10 mouse cellular contexts compared by ENCODE assay signal in genomic region chr5:34543114-34543513, GRCm38 (mm10). TPM values are rescaled to one million over a fixed set of nuclear protein-coding genes. Genes with fewer than 3 reads are reported as not detected.
DNase-seq lines count a peak whose midpoint lies in the region; ATAC-seq lines count a peak whose summit lies in the region.
"Had no signal": no experiment of that assay in that cellular context is flagged by ENCODE, and none has a peak within 500 bp of the region (broad histone marks: within the 10 kb centered on the region; RNA-seq: fewer than 3 reads in every experiment).

No protein-coding gene starts in this region.

- no peak overlapping the region for H3K27ac ChIP-seq in midbrain, embryonic 11.5 days (ENCODE audit: low read depth, low read length)

- H3K36me3 ChIP-seq in midbrain, embryonic 11.5 days (ENCODE audit: control insufficient read depth, insufficient read depth, low read length) = no peaks in the 10 kb centered on the region

- no peak overlapping the region for H3K4me2 ChIP-seq in midbrain, embryonic 11.5 days

- no peak overlapping the region for H3K4me3 ChIP-seq in midbrain, embryonic 11.5 days (ENCODE audit: low read depth, low read length)

- peak; percentile 43 for DNase-seq in CD4-positive, CD25-positive, alpha-beta regulatory T cell, adult 2 months (ENCODE audit: low read depth, low spot score)
- peak; percentile 74 for DNase-seq in MEL-GATA-1-ER (ENCODE audit: extremely low read depth, low read depth)
- DNase-seq in induced T-regulatory cell, adult 2 months (ENCODE audit: low read depth) = peak; percentile 57
- no peak for DNase-seq in midbrain, embryonic 11.5 days (ENCODE audit: low spot score, missing footprints)
- DNase-seq in T-cell, adult 2 months (ENCODE audit: low spot score) = no peak
- DNase-seq in frontal cortex, postnatal 10 days (ENCODE audit: low spot score in 2 of 2) = no peak
- DNase-seq: cerebellum, adult 2 months; gastrocnemius, postnatal 14 days; kidney, adult 11 months had no signal

- WGBS in midbrain, embryonic 11.5 days = 62% methylated on average over 4 of the region's 4 CpGs

- no peaks in the 10 kb centered on the region for H3K27me3 ChIP-seq in midbrain, embryonic 11.5 days (ENCODE audit: control insufficient read depth, insufficient read depth, low read length)

- H3K4me1 ChIP-seq in midbrain, embryonic 11.5 days (ENCODE audit: control insufficient read depth, insufficient read depth, low read length) = no peaks in the 10 kb centered on the region

- H3K9ac ChIP-seq in midbrain, embryonic 11.5 days (ENCODE audit: low read length) = no peak overlapping the region

- no peaks in the 10 kb centered on the region for H3K9me3 ChIP-seq in midbrain, embryonic 11.5 days (ENCODE audit: control insufficient read depth, low read length)

- peak; percentile 83 for ATAC-seq in megakaryocyte, adult 5-6 weeks (ENCODE audit: poor library complexity, severe bottlenecking)
- no peak for ATAC-seq in midbrain, embryonic 11.5 days (ENCODE audit: low FRiP score)

RNA-seq across cellular contexts. Expression of gene Sh3bp2, which starts 17.5 kb away (rescaled TPM):
- 34.7 and 38.5 TPM in 2 replicates for total RNA-seq in megakaryocyte, adult 5-6 weeks (2015)
- total RNA-seq in megakaryocyte, adult 5-6 weeks (2017) = 48.1 and 60.7 TPM in 2 replicates
- polyA plus RNA-seq in midbrain, embryonic 11.5 days (2014; fragmentation: Nextera tagmentation; extraction: Ambion mirVana) = 7.0 and 12.4 TPM in 2 replicates

RNA-seq across cellular contexts. Expression of gene Tnip2, which starts 29.3 kb away (rescaled TPM):
- total RNA-seq in megakaryocyte, adult 5-6 weeks (2015) = 10.9 and 12.1 TPM in 2 replicates
- total RNA-seq in megakaryocyte, adult 5-6 weeks (2017) = 34.4 and 41.3 TPM in 2 replicates
- polyA plus RNA-seq in midbrain, embryonic 11.5 days (2014; fragmentation: Nextera tagmentation; extraction: Ambion mirVana) = 4.4 and 5.5 TPM in 2 replicates

RNA-seq across cellular contexts. Expression of gene Add1, which starts 30.4 kb away (rescaled TPM):
- total RNA-seq in megakaryocyte, adult 5-6 weeks (2015) = 117 and 126 TPM in 2 replicates
- 137 and 192 TPM in 2 replicates for total RNA-seq in megakaryocyte, adult 5-6 weeks (2017)
- 150 and 160 TPM in 2 replicates for polyA plus RNA-seq in midbrain, embryonic 11.5 days (2014; fragmentation: Nextera tagmentation; extraction: Ambion mirVana)

Comparison
In these comparisons a context has a peak if more than half of its experiments do, and no peak if none do; other contexts are left out.
1. DNase-seq: peak in CD4-positive, CD25-positive, alpha-beta regulatory T cell, adult 2 months (single experiment), MEL-GATA-1-ER (single experiment) and induced T-regulatory cell, adult 2 months (single experiment); none in midbrain, embryonic 11.5 days (single experiment), T-cell, adult 2 months (single experiment) and frontal cortex, postnatal 10 days (0 of 2).